Mouse (Mus musculus) forebrain, embryonic 14.5 days (tissue): ENCODE measurements around the gene Ttc28. TPM values are rescaled to one million over a fixed set of nuclear protein-coding genes. Genes with fewer than 3 reads are reported as not detected.
A peak's percentile ranks its signal among the peaks of the same experiment; 100 is the strongest.

Experiments
- ATAC-seq: fragments of 200-750 bp; cut with Nextera tagmentation; 2 replicates; pipeline ENCODE4 v1.8.0; 2017; ENCODE audit warnings: mild to moderate bottlenecking, moderate library complexity
- DNase-seq: peaks from one replicate; pipeline ENCODE4 v3.0.0-alpha.2; 2015; ENCODE audit warnings: low spot score
- H3K27ac ChIP-seq: fragments of 300-500 bp; sonication (generic); 2 replicates; pipeline ENCODE4 v1.5.1; 2014; ENCODE audit warnings: low read depth, mild to moderate bottlenecking, control low read depth, low read length, moderate library complexity
- H3K27me3 ChIP-seq: fragments of 300-500 bp; sonication (generic); replicated peaks from 2 replicates; pipeline ENCODE4 v1.6.1; 2014; ENCODE audit warnings: low read length, control low read depth, mixed read lengths; ENCODE audit not compliant: control insufficient read depth, insufficient read depth
- H3K36me3 ChIP-seq: fragments of 300-500 bp; sonication (generic); 2 replicates; pipeline ENCODE4 v1.6.1; 2014; ENCODE audit warnings: low read length, control low read depth; ENCODE audit not compliant: control insufficient read depth, insufficient read depth
- H3K4me1 ChIP-seq: fragments of 300-500 bp; sonication (generic); 2 replicates; pipeline ENCODE4 v1.6.1; 2014; ENCODE audit warnings: antibody characterized with exemption, low read length, control low read depth; ENCODE audit not compliant: control insufficient read depth, insufficient read depth
- H3K4me2 ChIP-seq: fragments of 300-500 bp; sonication (generic); 2 replicates; pipeline ENCODE4 v1.6.1; 2014; ENCODE audit warnings: mild to moderate bottlenecking, control low read depth, low read length
- H3K4me3 ChIP-seq: fragments of 300-500 bp; sonication (generic); 2 replicates; pipeline ENCODE4 v1.5.1; 2014; ENCODE audit warnings: low read depth, low read length, control low read depth
- H3K9ac ChIP-seq: fragments of 300-500 bp; sonication (generic); 2 replicates; pipeline ENCODE4 v1.6.1; 2014; ENCODE audit warnings: mild to moderate bottlenecking, low read length, control low read depth, moderate library complexity
- H3K9me3 ChIP-seq: fragments of 300-500 bp; sonication (generic); replicated peaks from 2 replicates; pipeline ENCODE4 v1.6.1; 2016; ENCODE audit warnings: low read length, control low read depth, mixed read lengths; ENCODE audit not compliant: control insufficient read depth
- WGBS: fragments of 180-500 bp; shearing (Covaris S2); extraction: QIAGEN DNeasy Blood & Tissue Kit; methylation state at CpG from one replicate; pipeline ENCODE4 v1.1.7; 2014; 5-methylcytosine and 5-hydroxymethylcytosine counted together
- polyA plus RNA-seq: library from polyadenylated mRNA; unstranded; fragments of >200 nt; fragmentation: Nextera tagmentation; extraction: Ambion mirVana; gene quantifications from 2 replicates; pipeline ENCODE4 v1.2.1, GENCODE M21; 2014

The Ttc28 gene
- polyA plus RNA-seq, 1 experiment from 2014 or later, result 29.0 TPM

GRCm38 (mm10) chr5:110979861-110980346 is 100.3 kb downstream of the Ttc28 start:
- Histone ChIP-seq H3K27ac (peak overlapping the region; percentile 89), H3K27me3 (no peaks in the 10 kb centered on the region), H3K9me3 (no peaks in the 10 kb centered on the region), H3K9ac (peak overlapping the region; percentile 88), H3K4me2 (peak overlapping the region; percentile 81), H3K4me3 (peak overlapping the region; percentile 71), H3K36me3 (no peaks in the 10 kb centered on the region), H3K4me1 (peaks cover 9% of the 10 kb centered on the region)
- WGBS, result under 1% methylated on average over 14 of the region's 14 CpGs
- ATAC-seq (peak; percentile 30; the same call in 1 of the 2 replicates), DNase-seq (peak; percentile 72)

GRCm38 (mm10) chr5:110980576-110980975 is 101.0 kb downstream of the Ttc28 start:
- Histone ChIP-seq H3K27ac (peak overlapping the region; percentile 89), H3K36me3 (no peaks in the 10 kb centered on the region), H3K27me3 (no peaks in the 10 kb centered on the region), H3K4me2 (peak overlapping the region; percentile 81), H3K9me3 (no peaks in the 10 kb centered on the region), H3K4me1 (peaks cover 9% of the 10 kb centered on the region), H3K9ac (peak overlapping the region; percentile 88), H3K4me3 (peak overlapping the region; percentile 71)
- DNase-seq (peak; percentile 28), ATAC-seq (no peak)
- WGBS, result 67% methylated on average over 5 of the region's 5 CpGs

GRCm38 (mm10) chr5:110982436-110982835 is 102.8 kb downstream of the Ttc28 start:
- Histone ChIP-seq H3K4me3 (peak overlapping the region; percentile 71; the same call in 1 of the 2 replicates), H3K4me1 (peaks cover 9% of the 10 kb centered on the region), H3K9ac (no peak overlapping the region)

GRCm38 (mm10) chr5:110984136-110984681 is 104.6 kb downstream of the Ttc28 start:
- no peak overlapping the region for H3K27ac ChIP-seq
- no peak for ATAC-seq

More at GRCm38 (mm10) chr5:110982436-110982835, 102.8 kb downstream of the Ttc28 start:
- 61% methylated on average over 3 of the region's 3 CpGs for WGBS
- Histone ChIP-seq H3K4me2 (peak overlapping the region; percentile 81), H3K36me3 (no peaks in the 10 kb centered on the region), H3K9me3 (no peaks in the 10 kb centered on the region), H3K27me3 (no peaks in the 10 kb centered on the region), H3K27ac (no peak overlapping the region)
- no peak for ATAC-seq
- DNase-seq, result peak; percentile 53

GRCm38 (mm10) chr5:110996835-110997539 is 117.4 kb downstream of the Ttc28 start:
- Histone ChIP-seq H3K9me3 (no peaks in the 10 kb centered on the region), H3K27ac (peak overlapping the region; percentile 71), H3K36me3 (no peaks in the 10 kb centered on the region), H3K4me2 (peak overlapping the region; percentile 31; the same call in 1 of the 2 replicates), H3K27me3 (no peaks in the 10 kb centered on the region), H3K9ac (0 out of 2 replicates have a peak overlapping the region, but pooled peaks have one; percentile 10), H3K4me3 (no peak overlapping the region), H3K4me1 (peaks cover 28% of the 10 kb centered on the region)
- DNase-seq (peak; percentile 87), ATAC-seq (peak; percentile 83)
- 52% methylated on average over 13 of the region's 13 CpGs for WGBS

More at GRCm38 (mm10) chr5:110984136-110984681, 104.6 kb downstream of the Ttc28 start:
- peaks cover 9% of the 10 kb centered on the region for H3K4me1 ChIP-seq
- no peak overlapping the region for H3K4me3 ChIP-seq
- 89% methylated on average over 6 of the region's 6 CpGs for WGBS
- H3K9ac ChIP-seq, result no peak overlapping the region
- no peaks in the 10 kb centered on the region for H3K27me3 ChIP-seq
- H3K9me3 ChIP-seq, result no peaks in the 10 kb centered on the region
- DNase-seq, result no peak
- no peaks in the 10 kb centered on the region for H3K36me3 ChIP-seq
- H3K4me2 ChIP-seq, result no peak overlapping the region

GRCm38 (mm10) chr5:110997692-110998091 is 118.1 kb downstream of the Ttc28 start:
- Histone ChIP-seq H3K36me3 (no peaks in the 10 kb centered on the region), H3K9ac (no peak overlapping the region; the same call in 1 of the 2 replicates), H3K4me2 (peak overlapping the region; percentile 6; the same call in 1 of the 2 replicates), H3K4me1 (peaks cover 28% of the 10 kb centered on the region), H3K9me3 (no peaks in the 10 kb centered on the region), H3K27me3 (no peaks in the 10 kb centered on the region), H3K4me3 (no peak overlapping the region), H3K27ac (peak overlapping the region; percentile 75)
- peak; percentile 69 for DNase-seq
- 31% methylated on average over 7 of the region's 7 CpGs for WGBS
- peak; percentile 75 for ATAC-seq

GRCm38 (mm10) chr5:110998298-110998697 is 118.7 kb downstream of the Ttc28 start:
- peak overlapping the region; percentile 75 for H3K27ac ChIP-seq
- H3K4me2 ChIP-seq, result no peak overlapping the region
- no peak for ATAC-seq
- H3K27me3 ChIP-seq, result no peaks in the 10 kb centered on the region
- no peak for DNase-seq
- peaks cover 28% of the 10 kb centered on the region for H3K4me1 ChIP-seq
- no peak overlapping the region for H3K9ac ChIP-seq
- no peak overlapping the region for H3K4me3 ChIP-seq
- H3K9me3 ChIP-seq, result no peaks in the 10 kb centered on the region
- H3K36me3 ChIP-seq, result no peaks in the 10 kb centered on the region
- 68% methylated on average over 4 of the region's 4 CpGs for whole genome bisulfite sequencing

- H3K36me3 ChIP-seq, result no peaks in the 10 kb centered on the region
- no peaks in the 10 kb centered on the region for H3K9me3 ChIP-seq
- H3K4me3 ChIP-seq, result no peak overlapping the region
- no peaks in the 10 kb centered on the region for H3K27me3 ChIP-seq
- H3K27ac ChIP-seq, result no peak overlapping the region
- peaks cover 33% of the 10 kb centered on the region for H3K4me1 ChIP-seq
- no peak overlapping the region for H3K9ac ChIP-seq
- ATAC-seq, result no peak
- no peak for DNase-seq
- H3K4me2 ChIP-seq, result no peak overlapping the region
- WGBS, result 68% methylated on average over 5 of the region's 5 CpGs
Measured at GRCm38 (mm10) chr5:111000953-111001352, 121.3 kb downstream of the Ttc28 start.
